Mouse (Mus musculus) kidney, adult 9 months (tissue): ENCODE measurements around the gene Rrbp1.
A peak's percentile ranks its signal among the peaks of the same experiment; 100 is the strongest.

ENCODE experiments used
- DNase-seq: peaks from one replicate; pipeline ENCODE4 v3.0.0; 2022

Gene Rrbp1

GRCm38 (mm10) chr2:144011080-144011551 lies at the start of gene Rrbp1:
Gene Rrbp1, minus strand, starts transcription at chr2:144011263.
- DNase-seq: peak; percentile 99

DNA sequence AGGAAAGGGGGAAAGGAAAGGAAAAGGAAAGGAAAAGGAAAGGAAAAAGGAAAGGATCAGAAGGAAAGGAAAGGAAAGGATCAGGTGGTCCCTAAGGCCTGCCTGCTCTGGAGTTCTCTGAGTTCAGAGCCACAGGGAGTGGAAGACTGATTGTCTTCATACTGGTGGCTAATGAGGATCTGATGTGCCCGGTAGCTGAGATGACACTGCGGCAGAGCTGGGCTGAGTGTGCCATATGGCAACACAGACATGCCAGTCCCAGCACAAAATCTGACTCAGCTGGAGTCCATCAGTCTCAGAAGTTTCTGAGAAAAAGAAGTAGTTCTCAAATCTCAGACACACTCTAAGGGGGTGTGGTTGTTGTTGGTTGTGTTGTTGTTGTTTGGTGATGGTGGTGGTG lies 46.7 kb upstream of the Rrbp1 start:
- DNase-seq: no peak

DNA sequence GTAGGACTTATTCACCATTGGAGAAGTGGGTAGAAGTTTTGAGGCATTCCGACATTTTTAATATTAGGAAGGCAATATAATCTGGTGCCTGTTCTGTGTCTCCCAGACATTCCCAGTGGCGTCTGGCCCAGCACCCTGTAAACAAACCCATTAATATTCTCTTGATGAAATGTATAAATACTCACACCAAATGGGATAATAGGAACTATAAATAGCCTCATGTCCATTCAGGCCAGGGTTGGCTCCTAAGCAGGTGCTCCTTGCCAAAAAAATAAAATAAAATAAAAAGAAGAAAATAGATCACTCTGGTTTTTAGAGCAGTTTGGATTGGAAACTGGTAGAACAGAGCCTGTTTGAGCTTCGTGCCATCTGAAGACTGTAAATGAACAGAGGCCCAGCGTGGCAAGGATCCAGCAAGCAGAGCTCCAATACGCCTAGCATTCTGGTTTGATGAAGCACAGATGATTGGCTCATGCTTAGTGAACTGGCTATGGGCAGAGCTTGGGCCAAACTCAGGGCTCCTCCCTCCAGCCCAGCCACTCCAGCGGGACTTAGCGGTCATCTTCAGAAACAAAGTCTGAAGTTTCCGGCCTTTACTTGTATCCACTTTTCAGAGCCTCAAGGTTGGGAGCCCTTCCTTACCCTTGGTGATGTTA lies 41.5 kb upstream of the Rrbp1 start:
- no peak for DNase-seq

GRCm38 (mm10) chr2:144050861-144051260 lies 39.8 kb upstream of the Rrbp1 start:
- DNase-seq: no peak

DNA sequence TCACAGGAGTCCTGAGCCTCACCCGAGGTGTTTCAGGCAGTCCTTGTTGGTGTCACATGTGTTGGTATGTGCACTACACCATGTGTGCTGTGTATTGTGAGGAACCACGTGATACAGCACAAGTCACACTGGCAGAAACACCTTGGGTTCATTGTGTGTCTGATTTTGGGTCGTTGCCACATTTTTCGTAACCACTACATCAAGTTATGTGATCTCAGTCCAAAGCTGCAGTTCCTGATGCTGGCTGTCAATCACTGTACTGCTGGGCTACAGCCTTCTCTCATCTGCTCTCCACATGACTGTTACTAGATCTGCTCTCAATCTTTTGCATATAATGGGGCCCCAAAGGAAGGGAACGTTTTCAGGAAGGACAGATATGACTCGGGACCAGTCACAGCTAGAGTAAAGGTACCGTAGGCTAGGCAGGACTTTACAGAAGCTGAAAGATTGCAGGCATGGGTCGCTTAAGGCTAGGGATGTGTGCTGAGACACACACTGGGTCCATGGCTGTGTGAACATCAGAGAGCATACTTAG lies 39.1 kb upstream of the Rrbp1 start:
- no peak for DNase-seq

DNA sequence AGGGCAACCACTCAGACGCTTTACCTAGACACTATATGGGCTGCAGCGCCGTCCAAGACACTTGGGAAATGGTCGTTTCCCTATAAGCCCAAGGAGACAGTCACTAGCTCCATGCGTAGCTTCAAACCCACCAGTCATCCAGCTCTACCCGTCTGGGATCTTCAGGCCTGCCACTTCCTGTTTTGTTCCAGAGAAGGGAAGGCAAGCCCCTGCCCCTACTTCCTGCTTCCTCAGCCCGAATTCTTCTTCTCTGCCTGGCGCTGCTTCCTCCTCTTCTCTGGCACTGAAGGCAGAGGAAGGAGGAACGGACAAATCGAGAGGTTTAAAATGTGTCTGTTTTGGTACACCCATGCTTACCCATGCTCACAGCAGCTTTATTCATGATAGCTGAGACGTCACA lies 35.9 kb upstream of the Rrbp1 start:
- no peak for DNase-seq

DNA sequence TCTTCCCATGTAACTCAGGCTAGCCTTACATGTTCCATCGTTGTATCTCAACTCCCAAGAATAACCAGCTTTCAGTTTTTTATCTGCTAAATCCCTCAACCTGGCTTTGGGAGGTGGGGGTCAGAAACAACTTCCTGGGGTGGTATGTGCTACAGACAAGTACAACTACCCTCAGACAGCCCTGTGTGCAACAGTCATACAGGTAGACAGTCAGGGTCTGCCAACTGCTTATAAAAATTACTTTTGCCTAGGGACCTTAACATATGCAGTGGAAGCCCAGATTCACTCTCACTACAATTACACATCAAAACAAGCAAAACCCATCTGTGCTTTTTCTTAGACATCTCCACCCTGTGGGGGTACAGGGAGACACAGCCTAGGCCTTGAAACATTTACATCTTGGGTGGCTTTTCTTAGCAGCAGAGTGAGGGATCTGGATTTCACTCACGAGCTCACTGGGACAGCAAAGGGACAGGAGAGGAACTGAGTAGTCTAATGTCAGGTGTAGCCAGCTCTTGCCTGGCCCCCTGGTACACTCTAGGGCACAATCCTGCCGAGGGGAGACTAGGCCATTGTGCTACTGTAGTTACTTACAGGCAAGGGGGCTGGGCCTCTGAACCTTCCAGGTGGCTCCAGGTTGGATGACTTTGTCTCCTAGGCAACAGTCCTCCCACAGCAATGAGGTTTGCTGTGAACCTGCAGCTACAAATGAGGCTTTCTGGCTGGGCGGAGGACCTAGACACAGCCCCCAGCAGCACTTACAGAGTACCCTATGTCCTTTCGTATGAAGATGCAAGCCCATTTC lies 34.9 kb upstream of the Rrbp1 start:
- DNase-seq: no peak

- DNase-seq: no peak
Measured at GRCm38 (mm10) chr2:144044726-144045125, 33.7 kb upstream of the Rrbp1 start.

DNA sequence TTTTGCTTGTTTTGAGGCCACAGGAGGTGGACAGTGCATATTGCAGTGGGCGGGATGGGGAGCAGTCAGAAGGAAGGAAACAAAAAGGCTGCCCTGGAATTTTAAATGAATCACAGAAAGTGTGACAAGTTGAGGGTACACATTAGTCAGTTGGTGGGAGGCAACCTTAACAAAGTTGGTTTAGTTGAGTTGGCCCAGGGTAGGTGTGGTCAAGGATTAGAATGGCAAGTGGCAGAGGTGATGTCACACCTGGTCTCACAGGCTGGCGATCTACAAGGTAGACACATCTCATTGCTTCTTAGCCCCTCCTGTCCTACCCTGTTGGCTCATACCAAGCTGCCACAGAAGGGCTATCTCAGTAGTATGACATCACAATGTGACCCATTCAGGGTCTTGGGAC lies 21.6 kb upstream of the Rrbp1 start, which contains the start of gene Banf2:
TSS of gene Banf2 (plus strand) at position 396 of the 400 bp plus-strand sequence.
- DNase-seq: no peak

DNA sequence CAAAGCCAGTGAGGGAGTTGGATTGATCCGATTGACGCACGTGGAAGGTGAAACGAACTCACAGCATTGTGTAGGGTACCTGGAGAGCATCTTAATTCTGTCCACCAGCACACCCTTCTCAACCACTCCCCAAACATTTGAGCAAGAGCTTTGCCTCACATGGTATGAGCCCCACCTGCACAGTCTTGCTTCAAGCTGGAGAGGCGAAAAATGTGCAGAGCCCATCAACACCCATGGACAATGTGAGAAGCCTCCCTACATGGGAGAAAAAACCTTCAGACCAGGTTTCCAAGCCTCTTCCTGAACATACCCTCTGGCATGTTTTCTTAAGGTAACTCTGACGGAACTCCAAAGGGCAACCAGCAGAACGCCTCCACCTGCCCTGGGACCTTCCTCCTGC lies 19.7 kb upstream of the Rrbp1 start:
- DNase-seq: no peak

DNA sequence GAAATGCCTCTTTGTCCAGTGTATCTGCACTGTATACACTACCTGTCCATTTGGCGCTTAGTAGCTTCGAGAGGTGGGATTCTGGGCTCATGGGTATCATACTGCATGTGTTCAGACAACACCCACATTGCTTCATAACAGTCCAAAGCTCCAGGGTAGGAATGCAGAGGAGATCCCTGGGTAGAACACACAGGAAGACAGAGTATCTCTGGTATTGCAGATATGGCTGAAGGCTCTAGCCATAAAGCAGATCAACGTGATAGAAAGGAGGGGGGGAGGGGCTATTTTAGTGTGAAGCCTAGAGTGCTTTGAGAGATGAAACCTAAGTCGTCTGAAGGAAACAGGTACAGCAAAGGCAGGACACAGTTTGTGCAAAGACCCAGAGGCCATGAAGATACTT lies 15.4 kb upstream of the Rrbp1 start:
- no peak for DNase-seq

DNA sequence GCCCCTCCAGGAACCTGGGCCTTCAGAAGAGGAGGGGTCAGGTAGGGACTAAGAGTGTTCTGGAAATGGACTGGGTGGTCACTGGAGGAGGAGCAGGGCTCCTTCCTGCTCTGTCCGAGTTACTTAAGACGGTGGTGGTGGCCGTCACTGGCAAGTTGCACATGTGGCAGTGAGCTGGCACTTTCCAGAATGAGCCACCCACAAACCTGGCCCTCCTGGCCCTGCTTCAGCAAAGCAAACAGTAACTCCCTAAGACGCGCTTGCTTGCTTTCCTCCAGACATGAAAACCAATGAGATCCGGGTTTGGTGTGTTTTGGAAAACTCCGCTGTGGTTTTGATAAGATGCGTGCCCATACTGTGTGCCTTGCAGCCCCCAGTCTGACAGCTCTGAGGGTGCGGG lies 14.3 kb upstream of the Rrbp1 start:
- DNase-seq: no peak

- DNase-seq: no peak
Measured at GRCm38 (mm10) chr2:144022441-144022840, 11.4 kb upstream of the Rrbp1 start.

DNA sequence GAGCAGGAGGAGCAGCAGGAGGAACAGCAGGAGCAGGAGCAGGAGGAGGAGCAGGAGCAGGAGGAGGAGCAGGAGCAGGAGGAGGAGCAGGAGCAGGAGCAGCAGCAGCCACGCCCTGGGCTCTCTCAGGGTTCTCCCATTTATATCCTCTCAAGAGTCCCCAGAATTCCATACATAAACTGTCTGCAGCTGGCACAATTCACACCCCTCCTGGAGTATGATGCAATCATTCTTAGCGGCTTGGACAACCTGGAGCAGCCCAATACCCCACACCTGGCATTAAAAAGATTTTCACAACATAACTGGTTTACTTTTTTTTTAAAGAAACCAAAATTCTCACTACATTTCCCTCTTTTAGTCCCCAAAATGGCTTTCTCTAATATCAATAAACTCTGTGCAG lies 8.9 kb upstream of the Rrbp1 start:
- DNase-seq: no peak

DNA sequence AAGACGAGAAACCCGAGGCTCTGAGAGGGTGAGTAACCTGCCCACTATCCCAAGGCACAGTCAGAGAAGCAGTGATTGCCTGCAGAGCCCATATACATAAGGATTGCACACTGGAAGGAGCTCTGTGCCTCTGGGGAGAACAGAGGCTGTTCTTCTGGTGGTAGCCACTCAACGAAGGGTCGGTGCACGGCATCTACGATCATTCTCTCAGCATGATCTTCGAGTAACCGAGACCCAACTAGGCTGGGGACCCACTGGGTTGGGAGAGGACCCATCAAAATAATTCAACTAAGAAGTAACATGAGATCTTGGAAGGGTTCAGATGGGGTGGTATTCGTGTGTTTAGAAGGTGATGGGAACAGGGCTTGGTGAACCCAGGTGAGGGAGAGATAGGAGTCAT lies 4.8 kb upstream of the Rrbp1 start:
- no peak for DNase-seq

GRCm38 (mm10) chr2:144014481-144014880 lies 3.4 kb upstream of the Rrbp1 start:
- DNase-seq: no peak

DNA sequence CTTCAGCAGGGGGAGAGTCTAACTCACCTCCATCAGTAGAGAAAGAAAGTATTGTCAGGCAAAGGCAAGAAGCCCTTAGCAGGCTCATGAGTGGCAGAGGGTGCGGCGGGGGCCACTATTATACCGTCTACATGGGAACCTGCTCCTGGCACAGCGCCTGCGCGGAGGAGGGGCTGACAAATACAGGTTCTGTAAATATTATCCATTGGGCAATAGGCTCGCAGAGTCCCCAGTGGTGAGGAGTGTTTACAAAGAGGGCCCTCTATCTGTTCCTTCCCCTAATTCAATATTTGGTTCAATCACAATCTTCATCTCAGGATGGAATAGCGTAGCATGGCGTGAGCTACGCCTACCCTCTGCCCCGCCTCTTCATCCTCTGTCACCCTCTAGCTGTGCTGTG lies 3.0 kb upstream of the Rrbp1 start:
- DNase-seq: no peak

GRCm38 (mm10) chr2:144010282-144011044 lies 600 bp downstream of the Rrbp1 start:
- peak; percentile 82 for DNase-seq

GRCm38 (mm10) chr2:144009551-144010281 lies 1.3 kb downstream of the Rrbp1 start:
- peak; percentile 80 for DNase-seq

DNA sequence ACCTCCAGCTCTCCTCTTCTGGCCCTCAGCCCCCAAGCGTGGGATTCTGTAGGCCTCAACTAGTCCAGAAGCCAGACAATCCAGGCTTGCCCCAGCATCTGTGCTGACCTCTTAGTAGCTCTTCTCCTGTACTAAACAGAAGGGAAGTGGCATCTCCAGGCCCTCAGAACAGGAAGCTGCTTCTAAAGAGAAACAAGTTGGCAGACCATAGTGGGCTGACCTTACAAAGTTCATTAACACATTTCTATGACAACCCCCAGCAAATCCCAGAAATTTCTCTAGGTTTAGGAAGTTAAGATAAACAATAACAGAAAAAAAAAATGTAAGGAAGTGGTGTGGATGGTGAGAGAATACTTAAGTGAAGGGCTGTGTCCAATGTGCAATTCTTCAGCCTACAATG lies 2.0 kb downstream of the Rrbp1 start:
- DNase-seq: no peak

- DNase-seq: no peak
Measured at GRCm38 (mm10) chr2:144007211-144007610, 3.9 kb downstream of the Rrbp1 start.

GRCm38 (mm10) chr2:144006686-144007085 lies 4.4 kb downstream of the Rrbp1 start:
- DNase-seq: no peak
